Mouse (Mus musculus): ENCODE results near the gene Sycn.
"Not testable (repeated sequence)": the region's sequence is repeated elsewhere in the genome, so short reads cannot be mapped to it uniquely, and the experiment has no call there.

- not testable (repeated sequence) for TF ChIP-seq CTCF (IDR thresholded peaks at IDR 0.05; ENCODE audit: control insufficient read depth, insufficient read depth, insufficient replicate concordance, low read depth, low read length); POLR2A (IDR thresholded peaks at IDR 0.05; ENCODE audit: control insufficient read depth, low read depth, low read length)
Measured at GRCm38 (mm10) chr7:28522536-28522935, 18.1 kb upstream of the Sycn start, which contains the start of gene Ifnl3.
